Mouse (Mus musculus) megakaryocyte, embryonic 14.5 days (primary cell): ENCODE results near the gene Tmem223.

ENCODE experiments used
- FLI1 ChIP-seq: IDR thresholded peaks from 2 replicates; pipeline ENCODE4 v1.6.1; 2012; ENCODE audit warnings: low read length, inconsistent platforms, mixed read lengths
- GATA1 ChIP-seq: IDR thresholded peaks from 3 replicates; pipeline ENCODE4 v1.6.1; 2012; ENCODE audit warnings: mixed read lengths, low read length, inconsistent platforms, borderline replicate concordance

GRCm38 (mm10) chr19:8758899-8759298, 11.9 kb upstream of the Tmem223 start:
- no peak for TF ChIP-seq GATA1
- no peak for TF ChIP-seq FLI1
